Mouse (Mus musculus): Measurements from ENCODE around the gene Kif16b.

Gene Kif16b

GRCm38 (mm10) chr2:142900862-142901805, at the start of gene Kif16b:
Gene Kif16b, minus strand, starts transcription at chr2:142901531.
- DNase-seq, result peak; percentile 95

- peak; percentile 14 for DNase-seq
Measured at GRCm38 (mm10) chr2:142940899-142941642, 39.7 kb upstream of the Kif16b start.

- no peak for DNase-seq
Measured at GRCm38 (mm10) chr2:142930445-142930844, 29.1 kb upstream of the Kif16b start.

- DNase-seq, result no peak
Measured at GRCm38 (mm10) chr2:142929226-142930112, 28.1 kb upstream of the Kif16b start.

- no peak for DNase-seq
Measured at GRCm38 (mm10) chr2:142910808-142911388, 9.6 kb upstream of the Kif16b start.

GRCm38 (mm10) chr2:142909213-142909612, 7.9 kb upstream of the Kif16b start:
- DNase-seq, result no peak

GRCm38 (mm10) chr2:142907056-142907455, 5.7 kb upstream of the Kif16b start:
- DNase-seq, result no peak

GRCm38 (mm10) chr2:142902905-142903895, 1.9 kb upstream of the Kif16b start:
- DNase-seq, result peak; percentile 95

GRCm38 (mm10) chr2:142900120-142900861, 1.0 kb downstream of the Kif16b start:
- DNase-seq, result no peak

- no peak for DNase-seq
Measured at GRCm38 (mm10) chr2:142893780-142894179, 7.6 kb downstream of the Kif16b start.

GRCm38 (mm10) chr2:142891283-142891682, 10.0 kb downstream of the Kif16b start:
- DNase-seq, result no peak

- no peak for DNase-seq
Measured at GRCm38 (mm10) chr2:142884456-142884855, 16.9 kb downstream of the Kif16b start.

GRCm38 (mm10) chr2:142883625-142883994, 17.7 kb downstream of the Kif16b start:
- no peak for DNase-seq

- no peak for DNase-seq
Measured at GRCm38 (mm10) chr2:142882871-142883624, 18.3 kb downstream of the Kif16b start.

- no peak for DNase-seq
Measured at GRCm38 (mm10) chr2:142882466-142882865, 18.9 kb downstream of the Kif16b start.

- peak; percentile 24 for DNase-seq
Measured at GRCm38 (mm10) chr2:142881177-142881576, 20.2 kb downstream of the Kif16b start.

GRCm38 (mm10) chr2:142879257-142879818, 22.0 kb downstream of the Kif16b start:
- DNase-seq, result no peak

- no peak for DNase-seq
Measured at GRCm38 (mm10) chr2:142876636-142877035, 24.7 kb downstream of the Kif16b start.

- DNase-seq, result no peak
Measured at GRCm38 (mm10) chr2:142875936-142876335, 25.4 kb downstream of the Kif16b start.

Measured in embryo, embryonic 11 days (tissue).